Mouse (Mus musculus): ENCODE results near the gene Asic4. TPM values are rescaled to one million over a fixed set of nuclear protein-coding genes. Genes with fewer than 3 reads are reported as not detected.

Asic4 gene
- polyA plus RNA-seq, 1 experiment: 0.08 TPM

DNA sequence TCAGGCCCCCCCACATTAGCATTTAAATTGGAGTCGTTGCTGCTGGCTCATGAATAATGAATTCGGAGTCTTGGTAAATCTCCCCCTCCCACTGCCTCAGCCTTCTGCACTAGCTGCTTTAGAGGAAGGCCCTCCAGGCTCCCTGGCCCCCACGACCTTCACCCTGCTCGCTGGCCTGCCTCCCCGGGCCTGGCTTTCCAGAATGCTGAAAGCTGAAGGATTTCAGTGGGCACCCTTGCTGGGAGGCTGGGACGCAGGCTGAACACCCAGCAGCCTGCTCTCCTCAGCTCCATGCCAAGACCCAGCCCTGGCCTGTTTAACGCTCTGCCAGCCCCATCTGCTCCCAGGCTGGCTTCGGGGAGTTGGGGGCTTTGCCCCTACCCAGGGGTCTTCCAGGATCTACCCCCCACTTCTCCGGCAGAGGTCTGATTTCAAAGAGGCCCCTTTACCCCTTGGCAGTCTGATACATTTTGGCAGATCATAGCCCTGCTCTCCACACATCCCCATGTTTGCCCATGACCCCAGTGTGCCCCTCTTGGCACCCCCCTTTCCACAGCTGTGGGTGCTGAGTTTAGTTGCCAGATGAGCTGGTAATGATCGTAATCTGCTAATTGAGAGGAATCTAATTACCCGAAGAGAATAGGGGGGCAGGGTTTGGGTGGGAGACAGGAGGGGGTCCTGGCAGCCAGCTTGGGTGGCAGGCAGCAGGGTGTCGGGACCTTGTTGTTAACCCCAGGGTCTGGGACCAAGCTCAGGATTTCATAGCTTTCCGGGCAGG, 6.8 kb upstream of the Asic4 start:
- DNase-seq: no peak
- WGBS: 51% methylated on average over 13 of the region's 13 CpGs
- no peak overlapping the region for H3K4me3 ChIP-seq (ENCODE audit: insufficient read depth, low read depth, low read length)
- H3K27me3 ChIP-seq (replicated peaks; ENCODE audit: control insufficient read depth, insufficient read depth, low read length): 0 out of 2 replicates have a peak, but pooled peaks cover 2% of the 10 kb centered on the region
- no peaks in the 10 kb centered on the region for H3K4me1 ChIP-seq (ENCODE audit: control insufficient read depth, insufficient read depth, low read length)
- no peaks in the 10 kb centered on the region for H3K36me3 ChIP-seq (ENCODE audit: control insufficient read depth, insufficient read depth, low read length)
- no peak for TF ChIP-seq POLR2A (IDR thresholded peaks at IDR 0.05; ENCODE audit: low read depth, low read length)
- no peak for TF ChIP-seq CTCF (conservative IDR thresholded peaks at IDR 0.05; ENCODE audit: insufficient read depth, insufficient read length, low read depth, low read length)
- no peak overlapping the region for H3K27ac ChIP-seq (ENCODE audit: insufficient read depth, low read depth, low read length)

- TF ChIP-seq CTCF (conservative IDR thresholded peaks at IDR 0.05; ENCODE audit: insufficient read depth, insufficient read length, low read depth, low read length): no peak
- no peak for TF ChIP-seq POLR2A (IDR thresholded peaks at IDR 0.05; ENCODE audit: low read depth, low read length)
- Histone ChIP-seq H3K4me3 (ENCODE audit: insufficient read depth, low read depth, low read length) (no peak overlapping the region), H3K27ac (ENCODE audit: insufficient read depth, low read depth, low read length) (no peak overlapping the region), H3K4me1 (ENCODE audit: control insufficient read depth, insufficient read depth, low read length) (no peaks in the 10 kb centered on the region), H3K36me3 (ENCODE audit: control insufficient read depth, insufficient read depth, low read length) (no peaks in the 10 kb centered on the region), H3K27me3 (replicated peaks; ENCODE audit: control insufficient read depth, insufficient read depth, low read length) (0 out of 2 replicates have a peak, but pooled peaks cover 2% of the 10 kb centered on the region)
- no peak for DNase-seq
- WGBS: 45% methylated on average over 3 of the region's 3 CpGs
Measured at GRCm38 (mm10) chr1:75444208-75444607, 6.0 kb upstream of the Asic4 start.

DNA sequence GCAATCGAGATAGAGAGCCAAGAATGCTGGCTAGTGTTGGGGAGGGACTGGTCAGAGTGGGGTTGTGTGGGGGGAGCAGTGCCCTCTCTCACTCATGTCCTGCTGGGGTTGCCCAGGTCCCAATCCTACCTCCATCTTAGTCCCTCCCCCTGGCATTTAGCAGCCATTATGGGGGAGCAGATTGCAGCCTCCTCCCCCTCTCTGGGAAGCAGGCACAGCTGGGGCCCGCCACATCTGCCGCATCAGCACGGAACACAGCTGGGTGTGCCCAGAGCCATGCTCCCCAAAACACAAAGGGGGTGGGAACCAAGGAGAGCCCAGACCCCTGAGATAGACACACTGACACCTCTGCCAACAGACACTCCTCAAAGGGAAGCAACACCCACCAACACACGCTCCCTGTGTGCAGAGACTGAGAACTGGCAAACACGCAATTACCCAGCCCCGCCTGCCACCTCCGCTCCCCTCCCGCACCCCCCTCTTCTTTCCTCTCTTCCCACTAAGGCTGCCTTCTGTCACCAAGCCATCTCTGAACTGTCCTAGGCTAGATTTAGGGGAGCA, 5.0 kb upstream of the Asic4 start:
- H3K36me3 ChIP-seq (ENCODE audit: control insufficient read depth, insufficient read depth, low read length): no peaks in the 10 kb centered on the region
- no peak overlapping the region for H3K27ac ChIP-seq (ENCODE audit: insufficient read depth, low read depth, low read length)
- no peak overlapping the region for H3K4me3 ChIP-seq (ENCODE audit: insufficient read depth, low read depth, low read length)
- DNase-seq: no peak
- 0 out of 2 replicates have a peak, but pooled peaks cover 2% of the 10 kb centered on the region for H3K27me3 ChIP-seq (replicated peaks; ENCODE audit: control insufficient read depth, insufficient read depth, low read length)
- no peaks in the 10 kb centered on the region for H3K4me1 ChIP-seq (ENCODE audit: control insufficient read depth, insufficient read depth, low read length)
- TF ChIP-seq POLR2A (IDR thresholded peaks at IDR 0.05; ENCODE audit: low read depth, low read length) (no peak), CTCF (conservative IDR thresholded peaks at IDR 0.05; ENCODE audit: insufficient read depth, insufficient read length, low read depth, low read length) (no peak)
- 19% methylated on average over 9 of the region's 9 CpGs for WGBS

- 5% methylated on average over 22 of the region's 22 CpGs for WGBS
- TF ChIP-seq POLR2A (IDR thresholded peaks at IDR 0.05; ENCODE audit: low read depth, low read length): no peak
- peak; percentile 90 for TF ChIP-seq CTCF (conservative IDR thresholded peaks at IDR 0.05; ENCODE audit: insufficient read depth, insufficient read length, low read depth, low read length)
- H3K4me3 ChIP-seq (ENCODE audit: insufficient read depth, low read depth, low read length): no peak overlapping the region
- peaks cover 2% of the 10 kb centered on the region; the same call in 1 of the 2 replicates for H3K27me3 ChIP-seq (replicated peaks; ENCODE audit: control insufficient read depth, insufficient read depth, low read length)
- no peak overlapping the region for H3K27ac ChIP-seq (ENCODE audit: insufficient read depth, low read depth, low read length)
- no peaks in the 10 kb centered on the region for H3K36me3 ChIP-seq (ENCODE audit: control insufficient read depth, insufficient read depth, low read length)
- H3K4me1 ChIP-seq (ENCODE audit: control insufficient read depth, insufficient read depth, low read length): no peaks in the 10 kb centered on the region
- peak; percentile 67 for DNase-seq
Measured at GRCm38 (mm10) chr1:75445751-75446611, 4.3 kb upstream of the Asic4 start.

DNA sequence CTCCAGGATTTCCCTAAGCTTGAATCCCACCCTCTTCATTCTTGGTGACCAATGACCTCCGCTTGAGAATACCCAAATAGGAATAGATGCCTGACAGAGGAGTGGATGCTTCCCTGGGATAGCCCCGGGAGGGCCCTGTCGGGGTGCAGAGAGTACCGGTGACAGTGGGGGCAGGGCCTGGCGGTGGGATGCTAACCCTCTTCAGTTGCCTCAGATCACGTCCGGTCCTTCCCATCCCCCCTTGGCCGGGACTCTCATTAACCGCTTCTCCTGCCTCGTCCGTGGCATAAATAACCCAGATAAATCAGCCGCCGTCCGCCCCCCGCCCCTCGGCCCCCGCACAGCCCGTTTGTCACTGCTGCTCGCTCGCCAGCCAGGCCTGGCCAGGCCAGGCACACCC, 3.6 kb upstream of the Asic4 start:
- Histone ChIP-seq H3K27ac (ENCODE audit: insufficient read depth, low read depth, low read length) (no peak overlapping the region), H3K27me3 (replicated peaks; ENCODE audit: control insufficient read depth, insufficient read depth, low read length) (peaks cover 2% of the 10 kb centered on the region; the same call in 1 of the 2 replicates), H3K4me1 (ENCODE audit: control insufficient read depth, insufficient read depth, low read length) (no peaks in the 10 kb centered on the region), H3K36me3 (ENCODE audit: control insufficient read depth, insufficient read depth, low read length) (no peaks in the 10 kb centered on the region), H3K4me3 (ENCODE audit: insufficient read depth, low read depth, low read length) (no peak overlapping the region)
- WGBS: 15% methylated on average over 20 of the region's 20 CpGs
- no peak for DNase-seq
- TF ChIP-seq CTCF (conservative IDR thresholded peaks at IDR 0.05; ENCODE audit: insufficient read depth, insufficient read length, low read depth, low read length) (no peak), POLR2A (IDR thresholded peaks at IDR 0.05; ENCODE audit: low read depth, low read length) (no peak)

DNA sequence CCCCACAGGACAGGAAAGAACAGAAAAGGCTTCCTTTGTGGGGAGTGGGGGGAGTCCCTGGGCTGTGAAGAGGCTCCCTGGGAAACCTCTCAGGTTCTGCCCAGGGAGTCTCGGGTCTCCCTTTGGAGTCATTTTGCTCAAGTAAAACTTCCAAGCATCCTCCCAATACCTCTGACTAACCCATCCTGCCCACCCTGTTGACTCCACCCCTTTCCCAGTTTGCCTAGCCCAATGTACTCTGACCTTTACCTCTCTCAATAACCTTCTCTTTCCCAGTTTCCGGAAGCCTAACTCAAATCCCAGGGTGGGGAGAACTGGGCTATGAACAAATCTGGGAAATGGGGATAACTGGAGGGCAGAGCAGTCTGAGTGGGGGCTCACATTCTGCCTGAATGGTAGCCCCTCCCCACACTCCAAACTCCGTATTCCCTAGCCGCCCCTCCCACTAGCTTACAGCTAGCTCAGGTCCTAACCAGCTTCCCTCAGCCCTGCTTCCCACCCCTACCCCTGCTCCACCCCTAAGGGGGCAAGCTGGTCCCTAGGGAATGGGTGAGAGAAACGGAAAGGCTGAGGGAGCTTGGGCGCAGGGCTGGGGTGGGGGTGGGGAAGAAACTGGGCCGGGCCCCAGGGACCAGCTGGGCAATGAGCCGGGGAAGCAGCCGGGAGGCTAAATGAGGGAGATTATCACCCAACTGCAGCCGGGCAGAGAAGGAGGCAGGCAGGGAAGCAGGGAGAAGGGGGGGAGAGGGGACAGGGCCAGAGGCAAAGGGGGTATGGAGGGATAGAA, 2.8 kb upstream of the Asic4 start:
- 7% methylated on average over 10 of the region's 10 CpGs for WGBS
- no peak for DNase-seq
- Histone ChIP-seq H3K4me1 (ENCODE audit: control insufficient read depth, insufficient read depth, low read length) (no peaks in the 10 kb centered on the region), H3K27me3 (replicated peaks; ENCODE audit: control insufficient read depth, insufficient read depth, low read length) (peaks cover 2% of the 10 kb centered on the region; the same call in 1 of the 2 replicates), H3K27ac (ENCODE audit: insufficient read depth, low read depth, low read length) (no peak overlapping the region), H3K36me3 (ENCODE audit: control insufficient read depth, insufficient read depth, low read length) (no peaks in the 10 kb centered on the region), H3K4me3 (ENCODE audit: insufficient read depth, low read depth, low read length) (no peak overlapping the region)
- no peak for TF ChIP-seq POLR2A (IDR thresholded peaks at IDR 0.05; ENCODE audit: low read depth, low read length)
- TF ChIP-seq CTCF (conservative IDR thresholded peaks at IDR 0.05; ENCODE audit: insufficient read depth, insufficient read length, low read depth, low read length): no peak

Data from kidney, adult 2 months (tissue).